Mouse (Mus musculus) MEL (cell line): ENCODE results near the gene Gsg1l. TPM values are rescaled to one million over a fixed set of nuclear protein-coding genes. Genes with fewer than 3 reads are reported as not detected.

Experiments used
- DNase-seq: peaks from one replicate; pipeline ENCODE4 v3.0.0; 2011; ENCODE audit warnings: low read depth, low spot score
- H3K27ac ChIP-seq: 2 replicates; pipeline ENCODE4 v1.5.1; 2012; ENCODE audit warnings: low read depth, mild to moderate bottlenecking, control low read depth, low read length, moderate library complexity; ENCODE audit not compliant: control insufficient read depth
- H3K27me3 ChIP-seq, 2 experiments: fragments of 150-350 bp in 1 of 2; sonication (generic) in 1 of 2; 2 replicates each; pipeline ENCODE4 v1.6.1; 2012; ENCODE audit warnings: low read length in 2 of 2, mild to moderate bottlenecking in 2 of 2, improper control_type of control experiment in 1 of 2, moderate library complexity in 1 of 2; ENCODE audit not compliant: insufficient read depth in 2 of 2, control insufficient read depth in 1 of 2
- H3K36me3 ChIP-seq, 2 experiments: 2 replicates each; pipeline ENCODE4 v1.6.1; 2012 to 2014; ENCODE audit warnings: low read length in 2 of 2, improper control_type of control experiment in 1 of 2, inconsistent platforms in 1 of 2, mild to moderate bottlenecking in 1 of 2; ENCODE audit not compliant: insufficient read depth in 2 of 2, control insufficient read depth in 1 of 2
- H3K4me1 ChIP-seq, 2 experiments: fragments of 150-350 bp in 1 of 2; sonication (generic) in 1 of 2; 2 replicates each; pipeline ENCODE4 v1.6.1; 2012; ENCODE audit warnings: low read length in 2 of 2, improper control_type of control experiment in 1 of 2, mild to moderate bottlenecking in 1 of 2; ENCODE audit not compliant: insufficient read depth in 2 of 2, control insufficient read depth in 1 of 2
- H3K4me3 ChIP-seq, 2 experiments: fragments of 150-350 bp in 1 of 2; sonication (generic) in 1 of 2; 2 replicates each; pipeline ENCODE4 v1.5.1; 2012; ENCODE audit warnings: low read depth in 2 of 2, low read length in 2 of 2, mild to moderate bottlenecking in 2 of 2, moderate library complexity in 2 of 2, control low read depth in 1 of 2, improper control_type of control experiment in 1 of 2; ENCODE audit not compliant: control insufficient read depth in 1 of 2, insufficient read depth in 1 of 2
- H3K79me2 ChIP-seq: 2 replicates; pipeline ENCODE4 v1.6.1; 2012; ENCODE audit warnings: mild to moderate bottlenecking, low read length, moderate library complexity; ENCODE audit not compliant: control insufficient read depth, poor library complexity, insufficient read depth
- H3K9ac ChIP-seq: 2 replicates; pipeline ENCODE4 v1.6.1; 2012; ENCODE audit warnings: low read depth, mild to moderate bottlenecking, control low read depth, low read length, moderate library complexity; ENCODE audit not compliant: control insufficient read depth, poor library complexity, severe bottlenecking
- H3K9me3 ChIP-seq: fragments of 150-350 bp; sonication (generic); replicated peaks from 2 replicates; pipeline ENCODE4 v1.6.1; 2012; ENCODE audit warnings: mild to moderate bottlenecking, low read length, improper control_type of control experiment, moderate library complexity; ENCODE audit not compliant: insufficient read depth
- CHD1 ChIP-seq: IDR thresholded peaks from 2 replicates; pipeline ENCODE4 v1.6.1; 2012; ENCODE audit warnings: low read depth, mild to moderate bottlenecking, inconsistent platforms, low read length, improper control_type of control experiment
- CHD2 ChIP-seq: IDR thresholded peaks from 2 replicates; pipeline ENCODE4 v1.6.1; 2011; ENCODE audit warnings: low read length, improper control_type of control experiment
- CTCF ChIP-seq, 3 experiments: IDR thresholded peaks in 2 of 3; conservative IDR thresholded peaks in 1 of 3; 2 replicates each; pipeline ENCODE4 v1.5.1; 2011 to 2012; ENCODE audit warnings: low read length in 3 of 3, low read depth in 2 of 3, mild to moderate bottlenecking in 2 of 3, improper control_type of control experiment in 1 of 3, inconsistent platforms in 1 of 3, mixed read lengths in 1 of 3, moderate library complexity in 1 of 3; ENCODE audit not compliant: control insufficient read depth in 1 of 3, insufficient read depth in 1 of 3, poor library complexity in 1 of 3, severe bottlenecking in 1 of 3
- GABPA ChIP-seq: IDR thresholded peaks from 2 replicates; pipeline ENCODE4 v1.6.1; 2012; ENCODE audit warnings: low read depth, mild to moderate bottlenecking, inconsistent platforms, low read length, improper control_type of control experiment, moderate library complexity
- HCFC1 ChIP-seq: IDR thresholded peaks from 2 replicates; pipeline ENCODE4 v1.6.1; 2012; ENCODE audit warnings: low read depth, mild to moderate bottlenecking, inconsistent platforms, low read length, improper control_type of control experiment, moderate library complexity
- JUND ChIP-seq: IDR thresholded peaks from 2 replicates; pipeline ENCODE4 v1.6.1; 2011; ENCODE audit warnings: low read depth, mild to moderate bottlenecking, improper control_type of control experiment, low read length
- MAFK ChIP-seq: IDR thresholded peaks from 2 replicates; pipeline ENCODE4 v1.6.1; 2011; ENCODE audit warnings: low read depth, mild to moderate bottlenecking, low read length, improper control_type of control experiment, borderline replicate concordance
- MAX ChIP-seq: IDR thresholded peaks from 2 replicates; pipeline ENCODE4 v1.6.1; 2011; ENCODE audit warnings: low read length, improper control_type of control experiment
- MAZ ChIP-seq: IDR thresholded peaks from 2 replicates; pipeline ENCODE4 v1.6.1; 2012; ENCODE audit warnings: low read depth, mild to moderate bottlenecking, inconsistent platforms, low read length, improper control_type of control experiment
- MYB ChIP-seq: IDR thresholded peaks from 2 replicates; pipeline ENCODE4 v1.6.1; 2011; ENCODE audit warnings: mild to moderate bottlenecking, low read depth, low read length, improper control_type of control experiment
- MYC ChIP-seq: IDR thresholded peaks from 2 replicates; pipeline ENCODE4 v1.6.1; 2011; ENCODE audit warnings: low read depth, mild to moderate bottlenecking, low read length, improper control_type of control experiment, moderate library complexity
- POLR2A ChIP-seq, 2 experiments: IDR thresholded peaks; 2 replicates each; pipeline ENCODE4 v1.6.1; 2011 to 2012; ENCODE audit warnings: low read length in 2 of 2, mild to moderate bottlenecking in 2 of 2, control low read depth in 1 of 2, improper control_type of control experiment in 1 of 2, low read depth in 1 of 2, moderate library complexity in 1 of 2; ENCODE audit not compliant: control insufficient read depth in 1 of 2, insufficient read depth in 1 of 2, poor library complexity in 1 of 2
- POLR2AphosphoS2 ChIP-seq: IDR thresholded peaks from 2 replicates; pipeline ENCODE4 v1.6.1; 2011; ENCODE audit warnings: low read length, improper control_type of control experiment
- POLR2AphosphoS5 ChIP-seq: IDR thresholded peaks from 2 replicates; pipeline ENCODE4 v1.6.1; 2012; ENCODE audit warnings: low read depth, borderline replicate concordance, mild to moderate bottlenecking, inconsistent platforms, low read length, moderate library complexity, mixed read lengths
- RAD21 ChIP-seq: IDR thresholded peaks from 2 replicates; pipeline ENCODE4 v1.6.1; 2011; ENCODE audit warnings: mild to moderate bottlenecking, low read depth, low read length, improper control_type of control experiment
- SMC3 ChIP-seq: IDR thresholded peaks from 2 replicates; pipeline ENCODE4 v1.6.1; 2011; ENCODE audit warnings: low read depth, low read length, improper control_type of control experiment
- TBP ChIP-seq: IDR thresholded peaks from 2 replicates; pipeline ENCODE4 v1.8.0; 2011; ENCODE audit warnings: low read depth, low read length, improper control_type of control experiment
- ZMIZ1 ChIP-seq: IDR thresholded peaks from 2 replicates; pipeline ENCODE4 v1.6.1; 2012; ENCODE audit warnings: low read depth, mild to moderate bottlenecking, inconsistent platforms, low read length, improper control_type of control experiment, moderate library complexity
- ZNF384 ChIP-seq: IDR thresholded peaks from 2 replicates; pipeline ENCODE4 v1.6.1; 2012; ENCODE audit warnings: low read depth, mild to moderate bottlenecking, inconsistent platforms, low read length, improper control_type of control experiment
- polyA plus RNA-seq, 2 experiments: library from polyadenylated mRNA; stranded (reverse) in 1 of 2; unstranded in 1 of 2; fragments of >175 nt in 1 of 2; fragments of >200 nt in 1 of 2; gene quantifications; 2 replicates each; pipeline versions ENCODE4 v1.2.1 to v1.2.4; 2012; ENCODE audit warnings: low replicate concordance in 2 of 2, low read depth in 1 of 2; ENCODE audit not compliant: insufficient read length in 2 of 2, insufficient read depth in 1 of 2, missing spikeins in 1 of 2
- total RNA-seq: library from RNA; depleted of rRNA; stranded (reverse); fragments of 300-350 nt; gene quantifications from 2 replicates; pipeline ENCODE4 v1.2.3, GENCODE M21; 2012

Gsg1l gene
- total and polyA plus RNA-seq, 3 experiments: not detected

DNA sequence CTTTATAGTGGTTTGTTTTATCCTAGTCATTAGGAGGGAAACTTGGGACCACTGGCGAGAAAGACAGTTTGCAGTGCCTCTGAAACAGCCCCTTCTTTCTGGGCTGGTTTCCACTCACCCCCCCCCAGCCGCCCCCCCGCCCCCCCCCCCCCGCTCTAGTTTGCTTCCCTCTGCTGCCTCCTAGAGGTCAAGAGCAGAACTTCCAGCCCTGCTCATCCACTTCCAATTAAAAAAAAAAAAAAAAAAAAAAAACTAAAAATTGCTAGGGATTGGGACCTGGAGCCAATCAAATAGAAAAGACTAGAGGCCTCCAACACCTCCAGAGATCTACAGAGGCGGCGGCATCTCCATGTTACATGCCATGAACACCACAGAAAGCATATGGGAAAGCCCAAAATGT is 5.9 kb upstream of the Gsg1l start:
- no peaks in the 10 kb centered on the region for H3K4me1 ChIP-seq
- no peak overlapping the region for H3K4me3 ChIP-seq
- TF ChIP-seq MYB (no peak), SMC3 (peak; percentile 39), CTCF (IDR thresholded peaks at IDR 0.05 in 2 of 3, conservative IDR thresholded peaks at IDR 0.05 in 1 of 3; ENCODE audit: control insufficient read depth in 1 of 3, insufficient read depth in 1 of 3, low read depth in 2 of 3, low read length in 3 of 3, poor library complexity in 1 of 3, severe bottlenecking in 1 of 3) (peak; percentile 17 to 65 (median 41); a peak in 5 of 6 replicates), GABPA (no peak), MAZ (peak; percentile 53; the same call in 1 of the 2 replicates), ZNF384 (peak; percentile 92), RAD21 (peak; percentile 35; the same call in 1 of the 2 replicates), CHD2 (no peak)
- no peak overlapping the region for H3K9ac ChIP-seq
- H3K27me3 ChIP-seq: no peaks in the 10 kb centered on the region
- H3K79me2 ChIP-seq: no peaks in the 10 kb centered on the region
- H3K27ac ChIP-seq: no peak overlapping the region
- no peaks in the 10 kb centered on the region for H3K36me3 ChIP-seq
- no peaks in the 10 kb centered on the region for H3K9me3 ChIP-seq
- no peak for DNase-seq

DNA sequence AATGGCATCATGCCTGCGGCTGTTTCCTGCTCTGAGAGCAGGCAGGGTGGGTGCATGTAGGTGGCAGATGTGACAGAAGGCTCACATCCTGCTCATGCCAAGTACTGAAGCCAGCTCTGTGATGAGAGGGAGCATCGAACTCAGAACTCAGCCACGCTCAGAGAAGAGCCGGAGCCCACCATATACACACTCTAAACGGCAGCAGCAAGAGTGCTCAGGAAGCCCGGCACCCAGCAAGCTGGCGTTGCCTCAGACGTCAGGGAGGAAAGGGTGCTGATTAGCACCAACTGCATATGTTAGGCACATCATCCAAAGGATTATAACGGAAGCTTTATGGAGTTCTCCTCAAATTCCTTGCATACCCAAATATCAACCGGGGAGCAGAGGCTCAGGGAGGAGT is 5.4 kb upstream of the Gsg1l start:
- H3K27ac ChIP-seq: no peak overlapping the region
- TF ChIP-seq HCFC1 (no peak), POLR2AphosphoS5 (no peak), TBP (no peak), MYC (no peak), CTCF (IDR thresholded peaks at IDR 0.05 in 2 of 3, conservative IDR thresholded peaks at IDR 0.05 in 1 of 3; ENCODE audit: control insufficient read depth in 1 of 3, insufficient read depth in 1 of 3, low read depth in 2 of 3, low read length in 3 of 3, poor library complexity in 1 of 3, severe bottlenecking in 1 of 3) (no peak), POLR2AphosphoS2 (no peak), MAX (no peak), CHD1 (no peak), ZMIZ1 (no peak), JUND (no peak), SMC3 (no peak), MAFK (no peak), MAZ (no peak), POLR2A (IDR thresholded peaks at IDR 0.05; ENCODE audit: control insufficient read depth in 1 of 2, insufficient read depth in 1 of 2, low read depth in 1 of 2, low read length in 2 of 2, poor library complexity in 1 of 2) (no peak)
- no peak overlapping the region for H3K9ac ChIP-seq
- no peaks in the 10 kb centered on the region for H3K27me3 ChIP-seq
- no peak for DNase-seq
- no peaks in the 10 kb centered on the region for H3K79me2 ChIP-seq
- H3K9me3 ChIP-seq: no peaks in the 10 kb centered on the region
- H3K4me3 ChIP-seq: no peak overlapping the region
- H3K4me1 ChIP-seq: no peaks in the 10 kb centered on the region
- no peaks in the 10 kb centered on the region for H3K36me3 ChIP-seq
